Mouse (Mus musculus) thymus, adult 2 months (tissue): ENCODE results near the gene Galnt14.

Source experiments
- CTCF ChIP-seq: fragments of 200-500 bp; IDR thresholded peaks from 2 replicates; pipeline ENCODE4 v1.5.1; 2012; ENCODE audit warnings: mild to moderate bottlenecking, control low read depth, low read length, moderate library complexity, borderline replicate concordance; ENCODE audit not compliant: control insufficient read depth, poor library complexity, insufficient read depth; ENCODE audit errors: extremely low read depth
- POLR2A ChIP-seq: fragments of 200-500 bp; IDR thresholded peaks from 2 replicates; pipeline ENCODE4 v1.6.1; 2012; ENCODE audit warnings: mild to moderate bottlenecking, low read length, control low read depth, moderate library complexity; ENCODE audit not compliant: control insufficient read depth, poor library complexity, insufficient read depth; ENCODE audit errors: extremely low read depth

DNA sequence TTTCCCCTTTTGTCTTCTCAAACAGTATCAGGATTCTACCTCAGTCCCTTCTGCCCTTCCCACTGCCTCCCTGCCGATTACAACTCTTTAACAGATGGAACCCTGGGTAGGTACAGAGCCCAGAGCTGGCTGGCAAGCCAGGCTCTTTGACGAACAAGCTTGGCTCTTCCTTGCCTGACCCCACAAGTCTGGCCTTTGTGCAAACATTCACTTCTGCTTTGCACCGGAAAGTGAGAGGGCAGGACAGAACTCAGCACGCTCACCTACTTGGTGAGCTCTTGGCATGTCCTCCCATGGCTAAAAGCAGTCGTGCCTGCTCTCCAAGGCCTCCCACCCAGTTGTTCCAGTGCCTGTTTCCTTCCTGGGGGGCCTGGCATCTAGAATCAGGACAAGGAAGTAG, 137.4 kb downstream of the Galnt14 start:
- TF ChIP-seq CTCF (no peak), POLR2A (no peak)
